Mouse (Mus musculus) forebrain, embryonic 14.5 days (tissue): Measurements from ENCODE around the gene Brf1. TPM values are rescaled to one million over a fixed set of nuclear protein-coding genes. Genes with fewer than 3 reads are reported as not detected.

Source experiments
- ATAC-seq: fragments of 200-750 bp; cut with Nextera tagmentation; 2 replicates; pipeline ENCODE4 v1.8.0; 2017; ENCODE audit warnings: mild to moderate bottlenecking, moderate library complexity
- DNase-seq: peaks from one replicate; pipeline ENCODE4 v3.0.0-alpha.2; 2015; ENCODE audit warnings: low spot score
- H3K27ac ChIP-seq: fragments of 300-500 bp; sonication (generic); 2 replicates; pipeline ENCODE4 v1.5.1; 2014; ENCODE audit warnings: low read depth, mild to moderate bottlenecking, control low read depth, low read length, moderate library complexity
- H3K27me3 ChIP-seq: fragments of 300-500 bp; sonication (generic); replicated peaks from 2 replicates; pipeline ENCODE4 v1.6.1; 2014; ENCODE audit warnings: low read length, control low read depth, mixed read lengths; ENCODE audit not compliant: control insufficient read depth, insufficient read depth
- H3K36me3 ChIP-seq: fragments of 300-500 bp; sonication (generic); 2 replicates; pipeline ENCODE4 v1.6.1; 2014; ENCODE audit warnings: low read length, control low read depth; ENCODE audit not compliant: control insufficient read depth, insufficient read depth
- H3K4me1 ChIP-seq: fragments of 300-500 bp; sonication (generic); 2 replicates; pipeline ENCODE4 v1.6.1; 2014; ENCODE audit warnings: antibody characterized with exemption, low read length, control low read depth; ENCODE audit not compliant: control insufficient read depth, insufficient read depth
- H3K4me2 ChIP-seq: fragments of 300-500 bp; sonication (generic); 2 replicates; pipeline ENCODE4 v1.6.1; 2014; ENCODE audit warnings: mild to moderate bottlenecking, control low read depth, low read length
- H3K4me3 ChIP-seq: fragments of 300-500 bp; sonication (generic); 2 replicates; pipeline ENCODE4 v1.5.1; 2014; ENCODE audit warnings: low read depth, low read length, control low read depth
- H3K9ac ChIP-seq: fragments of 300-500 bp; sonication (generic); 2 replicates; pipeline ENCODE4 v1.6.1; 2014; ENCODE audit warnings: mild to moderate bottlenecking, low read length, control low read depth, moderate library complexity
- H3K9me3 ChIP-seq: fragments of 300-500 bp; sonication (generic); replicated peaks from 2 replicates; pipeline ENCODE4 v1.6.1; 2016; ENCODE audit warnings: low read length, control low read depth, mixed read lengths; ENCODE audit not compliant: control insufficient read depth
- WGBS: fragments of 180-500 bp; shearing (Covaris S2); extraction: QIAGEN DNeasy Blood & Tissue Kit; methylation state at CpG from one replicate; pipeline ENCODE4 v1.1.7; 2014; 5-methylcytosine and 5-hydroxymethylcytosine counted together
- polyA plus RNA-seq: library from polyadenylated mRNA; unstranded; fragments of >200 nt; fragmentation: Nextera tagmentation; extraction: Ambion mirVana; gene quantifications from 2 replicates; pipeline ENCODE4 v1.2.1, GENCODE M21; 2014

Brf1 gene
- polyA plus RNA-seq, 1 experiment from 2014 or later, result 43.0 TPM

- peaks cover 5% of the 10 kb centered on the region for H3K4me1 ChIP-seq
- H3K27ac ChIP-seq, result peak within 1 kb of the TSS; percentile 94
- peaks cover 76% of the 10 kb centered on the region for H3K36me3 ChIP-seq
- under 1% methylated on average over 79 of the region's 80 CpGs for WGBS
- DNase-seq (peak; percentile 93), ATAC-seq (peak; percentile 98)
- peak within 1 kb of the TSS; percentile 86 for H3K4me2 ChIP-seq
- H3K4me3 ChIP-seq, result peak within 1 kb of the TSS; percentile 69
- H3K9ac ChIP-seq, result peak within 1 kb of the TSS; percentile 84
- H3K27me3 ChIP-seq, result no peaks in the 10 kb centered on the region
- no peaks in the 10 kb centered on the region for H3K9me3 ChIP-seq
Measured at GRCm38 (mm10) chr12:112976371-112977073, 24.0 kb downstream of the Brf1 start, which contains the start of gene Btbd6. TSS of gene Btbd6 (plus strand) at chr12:112976482.

GRCm38 (mm10) chr12:112974736-112975135 lies 25.8 kb downstream of the Brf1 start:
- no peak overlapping the region for H3K4me2 ChIP-seq
- H3K4me3 ChIP-seq, result no peak overlapping the region
- H3K4me1 ChIP-seq, result peaks cover 5% of the 10 kb centered on the region
- H3K27ac ChIP-seq, result no peak overlapping the region
- DNase-seq (no peak), ATAC-seq (no peak)
- H3K9me3 ChIP-seq, result no peaks in the 10 kb centered on the region
- H3K36me3 ChIP-seq, result peaks cover 77% of the 10 kb centered on the region
- H3K27me3 ChIP-seq, result no peaks in the 10 kb centered on the region
- 92% methylated on average over 9 of the region's 9 CpGs for WGBS
- H3K9ac ChIP-seq, result no peak overlapping the region

GRCm38 (mm10) chr12:112969616-112970015 lies 30.9 kb downstream of the Brf1 start:
- H3K4me3 ChIP-seq, result no peak overlapping the region
- no peak overlapping the region for H3K9ac ChIP-seq
- no peaks in the 10 kb centered on the region for H3K9me3 ChIP-seq
- DNase-seq (no peak), ATAC-seq (no peak)
- H3K27ac ChIP-seq, result no peak overlapping the region
- H3K27me3 ChIP-seq, result no peaks in the 10 kb centered on the region
- H3K36me3 ChIP-seq, result peaks cover 98% of the 10 kb centered on the region
- 90% methylated on average over 6 of the region's 6 CpGs for WGBS
- no peak overlapping the region for H3K4me2 ChIP-seq
- no peaks in the 10 kb centered on the region for H3K4me1 ChIP-seq

- no peaks in the 10 kb centered on the region for H3K9me3 ChIP-seq
- ATAC-seq, result no peak
- H3K9ac ChIP-seq, result no peak overlapping the region
- no peak overlapping the region for H3K4me2 ChIP-seq
- H3K4me1 ChIP-seq, result no peaks in the 10 kb centered on the region
- H3K27ac ChIP-seq, result no peak overlapping the region
- 88% methylated on average over 8 of the region's 8 CpGs for WGBS
- H3K27me3 ChIP-seq, result no peaks in the 10 kb centered on the region
- no peak for DNase-seq
- H3K4me3 ChIP-seq, result no peak overlapping the region
- peaks cover 98% of the 10 kb centered on the region for H3K36me3 ChIP-seq
Measured at GRCm38 (mm10) chr12:112968943-112969342, 31.6 kb downstream of the Brf1 start.

GRCm38 (mm10) chr12:112965783-112966182 lies 34.7 kb downstream of the Brf1 start:
- H3K4me3 ChIP-seq, result no peak overlapping the region
- H3K4me2 ChIP-seq, result no peak overlapping the region
- peaks cover 98% of the 10 kb centered on the region for H3K36me3 ChIP-seq
- DNase-seq (no peak), ATAC-seq (no peak)
- H3K27me3 ChIP-seq, result no peaks in the 10 kb centered on the region
- H3K27ac ChIP-seq, result no peak overlapping the region
- 89% methylated on average over 13 of the region's 13 CpGs for WGBS
- H3K9ac ChIP-seq, result no peak overlapping the region
- no peaks in the 10 kb centered on the region for H3K4me1 ChIP-seq
- no peaks in the 10 kb centered on the region for H3K9me3 ChIP-seq

- Histone ChIP-seq H3K4me3 (no peak overlapping the region), H3K9me3 (no peaks in the 10 kb centered on the region), H3K4me2 (no peak overlapping the region), H3K36me3 (peaks cover 81% of the 10 kb centered on the region), H3K27me3 (no peaks in the 10 kb centered on the region), H3K4me1 (no peaks in the 10 kb centered on the region), H3K9ac (no peak overlapping the region), H3K27ac (no peak overlapping the region)
- ATAC-seq (no peak), DNase-seq (no peak)
- 90% methylated on average over 5 of the region's 5 CpGs for WGBS
Measured at GRCm38 (mm10) chr12:112961872-112962271, 38.6 kb downstream of the Brf1 start.

- Histone ChIP-seq H3K4me1 (no peaks in the 10 kb centered on the region), H3K36me3 (peaks cover 76% of the 10 kb centered on the region), H3K27ac (no peak overlapping the region), H3K27me3 (no peaks in the 10 kb centered on the region), H3K9me3 (no peaks in the 10 kb centered on the region), H3K4me2 (no peak overlapping the region), H3K9ac (no peak overlapping the region), H3K4me3 (no peak overlapping the region)
- ATAC-seq (no peak), DNase-seq (no peak)
- 77% methylated on average over 7 of the region's 7 CpGs for WGBS
Measured at GRCm38 (mm10) chr12:112961428-112961827, 39.1 kb downstream of the Brf1 start.

- Histone ChIP-seq H3K9ac (no peak overlapping the region), H3K4me1 (no peaks in the 10 kb centered on the region), H3K36me3 (peaks cover 58% of the 10 kb centered on the region), H3K4me3 (no peak overlapping the region), H3K27ac (no peak overlapping the region), H3K27me3 (no peaks in the 10 kb centered on the region), H3K9me3 (no peaks in the 10 kb centered on the region), H3K4me2 (no peak overlapping the region)
- no peak for ATAC-seq
- 89% methylated on average over 8 of the region's 8 CpGs for WGBS
- no peak for DNase-seq
Measured at GRCm38 (mm10) chr12:112959421-112959820, 41.1 kb downstream of the Brf1 start.

GRCm38 (mm10) chr12:112958303-112958702 lies 42.2 kb downstream of the Brf1 start:
- Histone ChIP-seq H3K27ac (no peak overlapping the region), H3K4me3 (no peak overlapping the region), H3K4me2 (no peak overlapping the region), H3K36me3 (peaks cover 47% of the 10 kb centered on the region), H3K4me1 (no peaks in the 10 kb centered on the region), H3K9me3 (no peaks in the 10 kb centered on the region), H3K9ac (no peak overlapping the region), H3K27me3 (no peaks in the 10 kb centered on the region)
- WGBS, result 34% methylated on average over 4 of the region's 4 CpGs
- no peak for DNase-seq
- ATAC-seq, result peak; percentile 29; the same call in 1 of the 2 replicates
